Mouse (Mus musculus) cerebellum, adult (tissue): Measurements from ENCODE around the gene Lztr1.
A peak's percentile ranks its signal among the peaks of the same experiment; 100 is the strongest.
"Not testable (repeated sequence)": the region's sequence is repeated elsewhere in the genome, so short reads cannot be mapped to it uniquely, and the experiment has no call there.

ENCODE experiments used
- ATAC-seq: cut with Nextera tagmentation; 2 replicates; pipeline ENCODE4 v1.9.2; 2017; ENCODE audit warnings: mild to moderate bottlenecking, moderate library complexity, mixed read lengths; ENCODE audit not compliant: insufficient number of reproducible peaks, low FRiP score, low TSS enrichment

The Lztr1 gene

GRCm38 (mm10) chr16:17554702-17555101 is 46.2 kb downstream of the Lztr1 start:
- not testable (repeated sequence) for ATAC-seq

- no peak for ATAC-seq
Measured at GRCm38 (mm10) chr16:17556180-17556579, 47.7 kb downstream of the Lztr1 start.

GRCm38 (mm10) chr16:17556907-17557306 is 48.4 kb downstream of the Lztr1 start:
- no peak for ATAC-seq

GRCm38 (mm10) chr16:17557947-17558480 is 49.5 kb downstream of the Lztr1 start:
- peak; percentile 67; the same call in 1 of the 2 replicates for ATAC-seq

- ATAC-seq: no peak
Measured at GRCm38 (mm10) chr16:17558811-17559210, 50.3 kb downstream of the Lztr1 start.

- no peak for ATAC-seq
Measured at GRCm38 (mm10) chr16:17559396-17560027, 51.0 kb downstream of the Lztr1 start.

GRCm38 (mm10) chr16:17561128-17561750 is 52.8 kb downstream of the Lztr1 start, which contains the start of gene Lrrc74b:
Gene Lrrc74b (minus strand): TSS chr16:17561247.
- ATAC-seq: no peak

GRCm38 (mm10) chr16:17561751-17562208 is 53.3 kb downstream of the Lztr1 start, which contains the start of gene P2rx6:
Gene P2rx6 (plus strand): TSS chr16:17561885.
- ATAC-seq: no peak

- ATAC-seq: no peak
Measured at GRCm38 (mm10) chr16:17563580-17563979, 55.1 kb downstream of the Lztr1 start.

- no peak for ATAC-seq
Measured at GRCm38 (mm10) chr16:17564221-17564620, 55.7 kb downstream of the Lztr1 start.

- ATAC-seq: no peak
Measured at GRCm38 (mm10) chr16:17564771-17565170, 56.3 kb downstream of the Lztr1 start.

GRCm38 (mm10) chr16:17566186-17566585 is 57.7 kb downstream of the Lztr1 start:
- ATAC-seq: no peak
